Mouse (Mus musculus) liver, adult 2 months (tissue): ENCODE measurements around the gene Nuak2. TPM values are rescaled to one million over a fixed set of nuclear protein-coding genes. Genes with fewer than 3 reads are reported as not detected.
A peak's percentile ranks its signal among the peaks of the same experiment; 100 is the strongest.

Experiments
- DNase-seq: peaks from one replicate; pipeline ENCODE4 v3.0.0-alpha.2; 2011; ENCODE audit warnings: low read depth, low spot score; ENCODE audit errors: extremely low read depth
- H3K27ac ChIP-seq: fragments of 200-500 bp; replicated peaks from 2 replicates; pipeline ENCODE4 v1.5.1; 2012; ENCODE audit warnings: low read depth, mild to moderate bottlenecking, control low read depth, inconsistent platforms, low read length; ENCODE audit not compliant: insufficient read depth
- H3K27me3 ChIP-seq: fragments of 200-500 bp; 2 replicates; pipeline ENCODE4 v1.6.1; 2012; ENCODE audit warnings: mild to moderate bottlenecking, moderate library complexity, low read length, inconsistent platforms; ENCODE audit not compliant: control insufficient read depth, insufficient read depth
- H3K36me3 ChIP-seq: fragments of 200-500 bp; 2 replicates; pipeline ENCODE4 v1.6.1; 2012; ENCODE audit warnings: low read length, inconsistent platforms; ENCODE audit not compliant: control insufficient read depth, insufficient read depth
- H3K4me1 ChIP-seq: fragments of 200-500 bp; 2 replicates; pipeline ENCODE4 v1.6.1; 2011; ENCODE audit warnings: low read length; ENCODE audit not compliant: control insufficient read depth, insufficient read depth
- H3K4me3 ChIP-seq: fragments of 200-500 bp; 2 replicates; pipeline ENCODE4 v1.5.1; 2011; ENCODE audit warnings: low read depth, mild to moderate bottlenecking, control low read depth, low read length, moderate library complexity; ENCODE audit not compliant: insufficient read depth
- H3K79me2 ChIP-seq: fragments of 200-500 bp; 2 replicates; pipeline ENCODE4 v1.6.1; 2012; ENCODE audit warnings: inconsistent platforms, mild to moderate bottlenecking, low read length, moderate library complexity; ENCODE audit not compliant: control insufficient read depth, insufficient read depth
- H3K9ac ChIP-seq: fragments of 200-500 bp; 2 replicates; pipeline ENCODE4 v1.6.1; 2012; ENCODE audit warnings: low read depth, mild to moderate bottlenecking, control low read depth, inconsistent platforms, low read length
- CTCF ChIP-seq: fragments of 200-500 bp; IDR thresholded peaks from 2 replicates; pipeline ENCODE4 v1.5.1; 2011; ENCODE audit warnings: low read depth, low read length, control low read depth
- POLR2A ChIP-seq: fragments of 200-500 bp; IDR thresholded peaks from 2 replicates; pipeline ENCODE4 v1.6.1; 2011; ENCODE audit warnings: low read length, control low read depth; ENCODE audit not compliant: insufficient read depth; ENCODE audit errors: extremely low read depth
- WGBS: fragments of 180-500 bp; shearing (Covaris S2); methylation state at CpG from one replicate; pipeline ENCODE4 v1.1.7; 2018; 5-methylcytosine and 5-hydroxymethylcytosine counted together
- polyA plus RNA-seq: library from polyadenylated mRNA; depleted of rRNA; stranded (reverse); fragments of >200 nt; gene quantifications from 2 replicates; pipeline ENCODE4 v1.2.3, GENCODE M21; 2012
- total RNA-seq: library from RNA; depleted of rRNA; stranded (reverse); fragments of >200 nt; gene quantifications from 2 replicates; pipeline ENCODE4 v1.2.3, GENCODE M21; 2014

Gene Nuak2
- total and polyA plus RNA-seq, 2 experiments = 4.8 to 8.0 TPM

DNA sequence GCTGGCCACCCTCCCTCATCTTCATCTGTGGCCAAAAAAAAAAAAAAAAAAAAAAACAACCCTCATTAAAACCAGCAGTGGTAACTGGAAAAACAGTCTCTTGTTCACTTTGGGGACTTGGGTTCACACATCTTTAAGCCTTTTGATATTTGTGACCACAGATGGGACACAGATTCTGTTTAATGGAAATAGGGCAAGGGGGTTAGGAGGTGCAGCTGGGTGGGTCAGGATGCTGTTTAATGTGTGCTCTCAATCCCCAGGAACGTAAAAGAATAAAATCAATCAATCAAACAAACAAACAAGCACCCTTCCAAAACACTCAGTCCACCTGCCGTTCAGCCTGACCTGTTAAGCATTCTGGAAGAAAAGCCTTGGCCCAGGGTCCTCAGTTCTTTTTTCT is 17.3 kb downstream of the Nuak2 start:
- H3K79me2 ChIP-seq = no peaks in the 10 kb centered on the region
- 10% methylated on average over 2 of the region's 2 CpGs for WGBS
- no peak for TF ChIP-seq POLR2A
- no peak for TF ChIP-seq CTCF
- no peak overlapping the region for H3K4me3 ChIP-seq
- H3K4me1 ChIP-seq = peaks cover 60% of the 10 kb centered on the region
- H3K27ac ChIP-seq = peak overlapping the region; percentile 80
- H3K27me3 ChIP-seq = no peaks in the 10 kb centered on the region
- DNase-seq = peak; percentile 72
- H3K9ac ChIP-seq = no peak overlapping the region
- peaks cover 21% of the 10 kb centered on the region for H3K36me3 ChIP-seq

DNA sequence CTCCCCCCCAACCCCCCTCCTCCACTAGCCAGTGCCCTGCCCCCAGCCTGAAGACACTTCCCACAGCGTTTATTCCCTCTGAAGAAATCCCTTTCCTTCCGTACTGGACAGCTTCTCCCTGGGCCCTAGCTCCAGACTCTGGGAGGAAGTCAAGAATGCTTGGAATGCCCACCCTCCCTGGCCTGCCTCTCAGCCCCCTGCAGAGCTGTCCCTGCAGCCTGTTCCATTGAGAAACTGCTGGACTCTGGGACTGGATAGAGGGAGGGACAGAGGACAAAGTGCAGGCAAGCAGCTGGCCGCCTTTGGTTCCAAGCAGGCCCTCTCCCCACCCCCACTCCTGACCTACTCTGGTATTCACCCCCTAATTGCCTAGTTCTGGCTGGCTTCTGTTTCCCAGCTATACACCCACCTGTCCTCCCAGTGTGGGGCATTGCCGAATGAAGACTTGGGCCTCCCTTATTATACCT is 17.8 kb downstream of the Nuak2 start:
- H3K36me3 ChIP-seq = peaks cover 21% of the 10 kb centered on the region
- no peak overlapping the region for H3K4me3 ChIP-seq
- H3K79me2 ChIP-seq = no peaks in the 10 kb centered on the region
- DNase-seq = peak; percentile 91
- TF ChIP-seq CTCF (no peak), POLR2A (no peak)
- no peaks in the 10 kb centered on the region for H3K27me3 ChIP-seq
- 9% methylated on average over 4 of the region's 4 CpGs for WGBS
- H3K4me1 ChIP-seq = peaks cover 60% of the 10 kb centered on the region
- peak overlapping the region; percentile 80 for H3K27ac ChIP-seq
- H3K9ac ChIP-seq = 0 out of 2 replicates have a peak overlapping the region, but pooled peaks have one; percentile 21

- 18% methylated on average over 6 of the region's 6 CpGs for WGBS
Observed at GRCm38 (mm10) chr1:132334178-132334801, 18.4 kb downstream of the Nuak2 start.

GRCm38 (mm10) chr1:132335378-132335965 is 19.5 kb downstream of the Nuak2 start:
- DNase-seq = no peak
- no peaks in the 10 kb centered on the region for H3K79me2 ChIP-seq
- no peak overlapping the region for H3K4me3 ChIP-seq
- TF ChIP-seq CTCF (no peak), POLR2A (no peak)
- peaks cover 15% of the 10 kb centered on the region for H3K36me3 ChIP-seq
- 65% methylated on average over 12 of the region's 12 CpGs for WGBS
- H3K27ac ChIP-seq = peak overlapping the region; percentile 80
- no peaks in the 10 kb centered on the region for H3K27me3 ChIP-seq
- H3K9ac ChIP-seq = peak overlapping the region; percentile 8; the same call in 1 of the 2 replicates
- peaks cover 55% of the 10 kb centered on the region for H3K4me1 ChIP-seq

More at GRCm38 (mm10) chr1:132334178-132334801, 18.4 kb downstream of the Nuak2 start:
- peak overlapping the region; percentile 80 for H3K27ac ChIP-seq
- DNase-seq = no peak
- no peak overlapping the region for H3K4me3 ChIP-seq
- peaks cover 61% of the 10 kb centered on the region for H3K4me1 ChIP-seq
- H3K36me3 ChIP-seq = peaks cover 21% of the 10 kb centered on the region
- TF ChIP-seq CTCF = no peak
- no peak for TF ChIP-seq POLR2A
- no peak overlapping the region for H3K9ac ChIP-seq
- no peaks in the 10 kb centered on the region for H3K79me2 ChIP-seq
- H3K27me3 ChIP-seq = no peaks in the 10 kb centered on the region

DNA sequence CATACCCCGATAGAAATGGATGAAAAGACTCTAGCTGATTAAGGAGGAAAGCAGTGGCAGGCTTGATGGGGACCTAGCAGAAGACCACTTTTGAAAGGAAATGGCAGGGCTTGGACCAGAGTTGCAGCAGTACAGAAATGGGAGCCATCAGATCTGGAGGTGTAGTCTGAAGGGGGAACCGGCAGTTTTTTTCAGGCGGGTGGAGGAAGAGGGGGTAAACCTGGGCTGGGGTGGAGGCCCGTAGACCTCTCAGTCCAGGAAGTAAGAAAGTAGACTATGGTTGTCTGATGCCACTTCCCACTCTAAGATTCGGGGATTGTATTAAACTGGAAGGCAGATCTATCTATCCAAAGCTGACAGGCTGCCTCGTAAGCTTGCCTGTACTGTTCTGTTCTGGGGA is 21.0 kb downstream of the Nuak2 start:
- Histone ChIP-seq H3K27ac (peak overlapping the region; percentile 2; the same call in 1 of the 2 replicates), H3K79me2 (no peaks in the 10 kb centered on the region), H3K4me1 (peaks cover 53% of the 10 kb centered on the region), H3K9ac (no peak overlapping the region), H3K4me3 (no peak overlapping the region), H3K36me3 (peaks cover 5% of the 10 kb centered on the region; the same call in 1 of the 2 replicates), H3K27me3 (no peaks in the 10 kb centered on the region)
- DNase-seq = no peak
- TF ChIP-seq POLR2A = no peak
- no peak for TF ChIP-seq CTCF
- WGBS = 70% methylated on average over 6 of the region's 6 CpGs

GRCm38 (mm10) chr1:132338027-132338660 is 22.2 kb downstream of the Nuak2 start:
- WGBS = 8% methylated on average over 8 of the region's 8 CpGs
- peak; percentile 81 for DNase-seq
- Histone ChIP-seq H3K9ac (peak overlapping the region; percentile 33; the same call in 1 of the 2 replicates), H3K36me3 (no peaks in the 10 kb centered on the region), H3K79me2 (no peaks in the 10 kb centered on the region), H3K27me3 (no peaks in the 10 kb centered on the region), H3K4me1 (peaks cover 53% of the 10 kb centered on the region), H3K4me3 (no peak overlapping the region), H3K27ac (peak overlapping the region; percentile 94)
- TF ChIP-seq POLR2A (no peak), CTCF (no peak)
